Mouse (Mus musculus): ENCODE data around the gene Lypd8.

DNA sequence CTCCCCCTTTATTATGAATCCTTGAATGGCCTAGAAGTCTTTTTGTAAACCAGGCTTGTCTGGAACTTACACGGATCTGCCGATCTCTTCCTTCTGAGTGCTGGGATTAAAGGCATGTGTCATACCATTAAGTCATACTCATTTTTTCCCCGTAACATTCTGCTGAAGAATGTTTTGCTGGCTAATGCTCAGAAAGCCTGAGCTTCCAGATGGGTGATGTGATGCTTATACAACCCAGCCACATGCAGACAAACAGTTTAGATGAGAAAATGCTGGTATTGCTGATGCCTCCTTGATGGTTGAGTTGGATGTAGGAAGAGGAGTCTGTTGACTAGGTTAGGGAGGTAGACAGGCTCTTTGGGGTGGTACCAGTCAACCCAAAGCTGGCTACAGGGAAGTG lies 39.5 kb downstream of the Lypd8 start:
- no peak for TF ChIP-seq POLR2A (IDR thresholded peaks at IDR 0.05; ENCODE audit: insufficient read length, low read depth)
- TF ChIP-seq MAX (IDR thresholded peaks at IDR 0.05; ENCODE audit: low read depth), result no peak
- no peak for TF ChIP-seq POLR2AphosphoS2 (IDR thresholded peaks at IDR 0.05; ENCODE audit: insufficient read length, low read depth)
